16 mouse cellular contexts compared by ENCODE assay signal in genomic region chr8:74818434-74818833, GRCm38 (mm10). TPM values are rescaled to one million over a fixed set of nuclear protein-coding genes. Genes with fewer than 3 reads are reported as not detected.
DNase-seq lines count a peak whose midpoint lies in the region; ATAC-seq and TF ChIP-seq lines count a peak whose summit lies in the region.
"Had no signal": no experiment of that assay in that cellular context is flagged by ENCODE, and none has a peak within 500 bp of the region (broad histone marks: within the 10 kb centered on the region; RNA-seq: fewer than 3 reads in every experiment).

No protein-coding gene starts in this region.

- H3K36me3 ChIP-seq in kidney, postnatal 0 days (ENCODE audit: insufficient read depth, low read length) = no peaks in the 10 kb centered on the region
- H3K36me3 ChIP-seq in forebrain, embryonic 13.5 days (ENCODE audit: poor library complexity, severe bottlenecking) = no peaks in the 10 kb centered on the region
- H3K36me3 ChIP-seq: heart, embryonic 13.5 days; limb, embryonic 15.5 days had no signal

- peak; percentile 44; the same call in 1 of the 2 replicates for TF ChIP-seq CTCF in kidney, postnatal 0 days (IDR thresholded peaks at IDR 0.05; ENCODE audit: low read depth)
- TF ChIP-seq CTCF in cerebellum, adult 2 months (IDR thresholded peaks at IDR 0.05; ENCODE audit: borderline replicate concordance, insufficient read depth, low read depth, low read length) = no peak

- WGBS in kidney, postnatal 0 days = 53% methylated on average over 1 of the region's 1 CpGs
- WGBS in forebrain, embryonic 13.5 days = 63% methylated on average over 1 of the region's 1 CpGs
- WGBS in cerebellum, adult 2 months = 53% methylated on average over 1 of the region's 1 CpGs

- no peaks in the 10 kb centered on the region for H3K4me1 ChIP-seq in kidney, postnatal 0 days (replicated peaks; ENCODE audit: insufficient read depth, low read length)
- no peaks in the 10 kb centered on the region for H3K4me1 ChIP-seq in forebrain, embryonic 13.5 days
- no peaks in the 10 kb centered on the region for H3K4me1 ChIP-seq in cerebellum, adult 2 months (ENCODE audit: control insufficient read depth, insufficient read depth, low read length)
- H3K4me1 ChIP-seq: heart, embryonic 13.5 days; limb, embryonic 15.5 days had no signal

- peak; percentile 15 for DNase-seq in embryo, embryonic 11 days
- no peak for DNase-seq in embryo, embryonic 9.5 days (ENCODE audit: extremely low spot score)
- peak; percentile 21 for DNase-seq in kidney, postnatal 0 days (ENCODE audit: low spot score)
- DNase-seq in kidney, adult 11 months = no peak
- peak; percentile 18 for DNase-seq in 416B (ENCODE audit: low read depth)
- no peak for DNase-seq in cerebellum, adult 2 months
- DNase-seq in Muller cell, postnatal 12 days (ENCODE audit: inconsistent ontology term) = no peak
- DNase-seq: adrenal gland, adult 2 months; gastrocnemius, postnatal 10 days; kidney, postnatal 36 days; thymus, adult 2 months had no signal

- H3K9ac ChIP-seq in kidney, postnatal 0 days (ENCODE audit: low read depth, low read length) = no peak overlapping the region
- no peak overlapping the region for H3K9ac ChIP-seq in forebrain, embryonic 13.5 days
- H3K9ac ChIP-seq: heart, embryonic 13.5 days; limb, embryonic 15.5 days had no signal

- H3K27ac ChIP-seq in kidney, postnatal 0 days = no peak overlapping the region
- H3K27ac ChIP-seq in forebrain, embryonic 13.5 days = no peak overlapping the region
- no peak overlapping the region for H3K27ac ChIP-seq in cerebellum, adult 2 months (ENCODE audit: insufficient read depth, low read length)
- H3K27ac ChIP-seq: heart, embryonic 13.5 days; limb, embryonic 15.5 days had no signal

- ATAC-seq in kidney, postnatal 0 days (replicated peaks; ENCODE audit: low FRiP score, low read depth) = 0 out of 2 replicates have a peak, but pooled peaks have one; percentile 40
- ATAC-seq in forebrain, embryonic 13.5 days = 0 out of 2 replicates have a peak, but pooled peaks have one; percentile 43
- ATAC-seq: lung, postnatal 0 days had no signal

- H3K4me3 ChIP-seq in kidney, postnatal 0 days (replicated peaks; ENCODE audit: low read depth, low read length) = no peak overlapping the region
- no peak overlapping the region for H3K4me3 ChIP-seq in forebrain, embryonic 13.5 days
- H3K4me3 ChIP-seq in cerebellum, adult 2 months (replicated peaks; ENCODE audit: insufficient read depth, low read depth, low read length) = no peak overlapping the region
- H3K4me3 ChIP-seq: heart, embryonic 13.5 days; limb, embryonic 15.5 days had no signal

- H3K9me3 ChIP-seq in kidney, postnatal 0 days (replicated peaks; ENCODE audit: low read length) = no peaks in the 10 kb centered on the region
- H3K9me3 ChIP-seq in forebrain, embryonic 13.5 days (replicated peaks) = no peaks in the 10 kb centered on the region
- H3K9me3 ChIP-seq: heart, embryonic 13.5 days; limb, embryonic 15.5 days had no signal

- no peak for TF ChIP-seq POLR2A in cerebellum, adult 2 months (IDR thresholded peaks at IDR 0.05; ENCODE audit: borderline replicate concordance, insufficient read depth, low read length)

- no peak overlapping the region for H3K4me2 ChIP-seq in kidney, postnatal 0 days (ENCODE audit: low read length)
- H3K4me2 ChIP-seq in forebrain, embryonic 13.5 days = no peak overlapping the region
- H3K4me2 ChIP-seq: heart, embryonic 13.5 days; limb, embryonic 15.5 days had no signal

- no peaks in the 10 kb centered on the region for H3K27me3 ChIP-seq in kidney, postnatal 0 days (ENCODE audit: insufficient read depth, low read length)
- no peaks in the 10 kb centered on the region for H3K27me3 ChIP-seq in forebrain, embryonic 13.5 days
- no peaks in the 10 kb centered on the region for H3K27me3 ChIP-seq in cerebellum, adult 2 months (ENCODE audit: control insufficient read depth, insufficient read depth, low read length)
- H3K27me3 ChIP-seq: heart, embryonic 13.5 days; limb, embryonic 15.5 days had no signal

RNA-seq across cellular contexts. Expression of gene Isx, which starts 54.5 kb away (rescaled TPM):
- polyA plus RNA-seq in kidney, postnatal 0 days (2015; fragmentation: Nextera tagmentation; extraction: Ambion mirVana) = 0.11 TPM in 1 of 2 replicates, not detected in the other
- polyA plus RNA-seq in forebrain, embryonic 13.5 days (2015; fragmentation: Nextera tagmentation; extraction: Ambion mirVana) = not detected in 2 replicates
- not detected in 2 replicates for polyA plus RNA-seq in cerebellum, adult 2 months (2012; rRNA removed)
- polyA plus RNA-seq: adrenal gland, adult 2 months; heart, embryonic 13.5 days; lung, postnatal 0 days; neural tube, embryonic 14.5 days had no signal

Comparison
In these comparisons a context has a peak if more than half of its experiments do, and no peak if none do; other contexts are left out.
1. DNase-seq: peak in embryo, embryonic 11 days (single experiment), kidney, postnatal 0 days (single experiment) and 416B (single experiment); none in embryo, embryonic 9.5 days (single experiment), kidney, adult 11 months (single experiment), cerebellum, adult 2 months (0 of 2) and Muller cell, postnatal 12 days (single experiment).